Mouse (Mus musculus): ENCODE measurements around the gene Tmprss9.

DNA sequence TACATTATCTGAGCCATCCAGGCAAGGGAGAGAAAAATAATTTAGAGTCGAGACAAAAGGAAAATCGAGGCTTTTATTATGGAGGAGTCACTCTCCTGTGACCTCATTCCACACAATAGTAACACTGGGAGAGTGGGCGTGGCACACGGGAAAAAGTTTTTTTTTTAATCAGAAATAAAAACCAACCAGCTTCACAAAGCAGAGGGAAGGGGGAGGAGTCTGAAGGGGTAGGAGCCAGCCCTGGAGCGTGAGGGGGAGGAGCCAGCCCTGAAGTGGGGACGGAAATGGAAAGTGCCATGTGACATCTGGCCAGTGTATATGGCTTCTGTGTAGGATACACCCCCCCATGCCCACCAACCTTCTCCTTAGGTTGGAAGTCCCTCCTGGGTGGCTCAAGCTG, 76.9 kb downstream of the Tmprss9 start:
- TF ChIP-seq CTCF (conservative IDR thresholded peaks at IDR 0.05 in 1 of 2, IDR thresholded peaks at IDR 0.05 in 1 of 2; ENCODE audit: low read depth in 2 of 2, low read length in 2 of 2) (no peak), ETS1 (conservative IDR thresholded peaks at IDR 0.05; ENCODE audit: low read depth, low read length) (no peak), SMC3 (IDR thresholded peaks at IDR 0.05; ENCODE audit: low read depth, low read length) (no peak), TCF12 (IDR thresholded peaks at IDR 0.05; ENCODE audit: low read depth, low read length) (no peak), RCOR1 (conservative IDR thresholded peaks at IDR 0.05; ENCODE audit: low read depth, low read length) (no peak), MAFK (IDR thresholded peaks at IDR 0.05; ENCODE audit: insufficient replicate concordance, low read length) (no peak), POLR2A (IDR thresholded peaks at IDR 0.05; ENCODE audit: low read depth, low read length) (no peak), CHD1 (IDR thresholded peaks at IDR 0.05; ENCODE audit: low read depth, low read length) (no peak), RAD21 (IDR thresholded peaks at IDR 0.05; ENCODE audit: low read depth, low read length) (no peak), JUND (conservative IDR thresholded peaks at IDR 0.05; ENCODE audit: low read depth, low read length) (no peak), ZMIZ1 (IDR thresholded peaks at IDR 0.05; ENCODE audit: low read depth, low read length) (no peak), E2F4 (IDR thresholded peaks at IDR 0.05; ENCODE audit: insufficient replicate concordance, low read depth, low read length) (no peak), USF1 (IDR thresholded peaks at IDR 0.05; ENCODE audit: low read depth, low read length) (peak; percentile 54)

Measured in CH12.LX (cell line).